Mouse (Mus musculus) erythroid progenitor cell, adult 5-6 weeks (primary cell): ENCODE results near the gene Atxn7l1. TPM values are rescaled to one million over a fixed set of nuclear protein-coding genes. Genes with fewer than 3 reads are reported as not detected.

Experiments used
- ATAC-seq: replicated peaks from 2 replicates; pipeline ENCODE4 v1.8.0; 2016; ENCODE audit warnings: moderate number of reproducible peaks, mild to moderate bottlenecking, moderate TSS enrichment, inconsistent platforms; ENCODE audit not compliant: poor library complexity, low FRiP score, severe bottlenecking
- total RNA-seq, 2 experiments: library from RNA; stranded (forward) in 1 of 2; stranded (reverse) in 1 of 2; fragments of 150-400 nt in 1 of 2; fragments of 186-747, 209-891 nt in 1 of 2; gene quantifications; 2 replicates each; pipeline versions ENCODE4 v1.2.3 to v1.2.4; 2015 to 2017; ENCODE audit warnings: low replicate concordance in 2 of 2

Gene Atxn7l1
- total RNA-seq, 2 experiments from 2014 or later: 76.5 to 127 TPM

DNA sequence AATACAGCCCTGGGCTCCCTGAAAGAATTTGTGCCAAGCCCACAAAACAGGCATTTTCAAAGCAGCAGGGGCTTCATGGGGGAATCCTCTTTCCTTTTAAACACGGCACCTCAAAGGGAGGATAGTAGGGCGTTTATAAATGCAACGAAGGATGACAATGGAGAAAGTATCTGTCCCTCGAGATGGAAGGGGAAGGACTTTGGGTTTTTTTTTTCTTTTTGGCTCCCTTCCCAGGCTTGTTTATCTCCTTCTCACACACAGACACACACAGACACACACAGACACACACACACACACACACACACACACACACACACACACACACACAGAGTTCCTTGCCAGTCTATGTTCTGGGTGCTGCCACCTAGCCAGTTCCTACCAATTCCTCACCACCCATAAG is 189.8 kb downstream of the Atxn7l1 start:
- no peak for ATAC-seq

- no peak for ATAC-seq
Measured at GRCm38 (mm10) chr12:33338170-33338569, 190.7 kb downstream of the Atxn7l1 start.

DNA sequence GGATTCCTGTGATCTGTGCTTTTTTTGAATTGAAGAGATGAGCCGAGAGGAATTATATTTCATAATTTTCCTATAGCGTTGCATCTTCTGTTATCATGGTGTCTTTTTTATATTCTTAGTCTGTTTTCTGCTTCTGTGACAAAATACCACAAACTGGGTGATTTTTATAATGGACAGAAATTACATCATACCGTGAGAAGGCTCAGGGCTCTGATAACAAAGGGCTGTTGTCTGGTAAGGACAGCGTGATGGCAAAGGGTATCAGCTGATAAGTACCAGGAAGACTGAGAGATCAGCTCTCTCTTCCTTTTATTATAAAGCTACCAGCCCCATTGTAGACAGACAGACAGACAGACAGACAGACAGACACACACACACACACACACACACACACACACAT is 192.3 kb downstream of the Atxn7l1 start:
- no peak for ATAC-seq

- ATAC-seq: no peak
Measured at GRCm38 (mm10) chr12:33340698-33341097, 193.2 kb downstream of the Atxn7l1 start.

DNA sequence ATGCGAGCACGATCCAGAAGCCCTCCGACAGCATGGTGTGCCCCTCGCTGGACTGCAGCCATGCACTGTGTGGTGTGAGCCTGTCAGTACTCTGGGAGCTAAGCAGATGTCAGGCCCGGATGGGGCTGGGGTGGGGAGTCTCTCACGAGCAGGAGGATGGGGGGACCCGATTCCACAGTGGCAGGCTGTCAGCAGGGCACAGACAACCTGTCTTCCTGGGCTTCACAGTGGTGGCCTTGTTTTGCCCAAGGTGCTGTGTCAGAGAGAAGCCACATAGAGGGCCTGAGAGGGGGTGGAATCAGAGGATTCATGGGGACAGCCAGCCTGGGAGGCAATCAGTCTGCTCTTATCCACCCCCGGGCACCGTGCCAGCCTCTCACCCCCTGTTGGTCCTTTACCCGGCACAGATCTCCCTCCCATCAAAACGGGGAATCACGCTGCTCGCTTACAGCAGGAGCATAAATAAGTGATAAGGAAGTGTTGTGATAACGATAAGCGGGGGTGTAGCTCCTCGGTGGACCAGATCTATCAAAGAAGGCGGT is 193.9 kb downstream of the Atxn7l1 start:
- no peak for ATAC-seq

GRCm38 (mm10) chr12:33344970-33345772 is 197.7 kb downstream of the Atxn7l1 start:
- ATAC-seq: no peak

DNA sequence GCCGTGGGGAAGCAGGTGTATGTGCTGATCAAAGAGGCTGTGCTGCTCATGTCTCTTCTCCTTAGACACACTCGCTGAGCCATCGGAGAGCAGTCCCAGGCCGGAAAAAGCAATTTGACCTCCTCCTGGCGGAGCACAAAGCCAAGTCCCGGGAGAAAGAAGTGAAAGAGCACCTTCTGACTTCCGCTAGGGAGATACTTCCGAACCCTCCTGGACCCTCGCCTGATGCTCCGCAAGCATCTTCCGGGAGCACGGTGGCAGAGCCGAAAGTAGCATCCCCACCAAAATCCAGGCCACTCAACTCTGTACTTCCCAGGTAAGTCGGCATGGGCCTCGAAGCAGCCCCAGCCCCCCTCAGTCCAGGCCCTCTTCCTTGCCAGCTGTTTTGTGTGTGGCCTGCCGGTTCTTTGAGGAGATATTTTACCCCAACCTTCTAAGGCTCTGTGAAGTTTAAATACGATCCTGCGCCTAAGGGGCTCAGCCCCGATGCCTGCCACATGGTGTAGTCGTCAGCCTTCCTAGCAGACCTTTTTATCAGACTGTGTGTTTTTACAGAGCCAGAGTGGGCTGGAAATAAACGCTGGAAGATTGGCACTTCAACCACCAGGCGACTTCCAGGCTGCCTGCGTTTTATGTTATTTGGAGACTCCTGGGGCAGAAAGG is 198.4 kb downstream of the Atxn7l1 start:
- no peak for ATAC-seq

GRCm38 (mm10) chr12:33352671-33353070 is 205.2 kb downstream of the Atxn7l1 start:
- ATAC-seq: no peak

DNA sequence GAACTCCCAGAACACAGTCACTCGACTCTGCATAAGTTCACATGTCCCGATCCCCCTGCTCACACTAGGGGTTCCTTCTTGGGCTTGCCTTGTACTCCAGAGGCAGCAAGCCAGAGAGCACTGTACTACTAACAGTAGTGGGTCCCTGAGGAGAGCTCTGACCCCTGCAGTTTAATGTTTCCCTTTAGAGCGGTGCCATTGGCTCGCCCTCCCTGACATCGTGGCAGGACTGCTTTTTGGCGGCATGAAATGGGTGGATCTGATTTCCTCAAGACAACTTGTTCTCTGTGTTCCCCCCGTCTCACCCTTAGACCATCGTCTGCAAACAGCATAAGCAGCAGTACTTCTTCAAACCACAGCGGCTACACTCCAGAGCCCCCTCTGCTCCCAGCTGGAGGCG is 210.9 kb downstream of the Atxn7l1 start:
- no peak for ATAC-seq

- ATAC-seq: no peak
Measured at GRCm38 (mm10) chr12:33359209-33359608, 211.7 kb downstream of the Atxn7l1 start.

GRCm38 (mm10) chr12:33359878-33360482 is 212.5 kb downstream of the Atxn7l1 start:
- no peak for ATAC-seq

DNA sequence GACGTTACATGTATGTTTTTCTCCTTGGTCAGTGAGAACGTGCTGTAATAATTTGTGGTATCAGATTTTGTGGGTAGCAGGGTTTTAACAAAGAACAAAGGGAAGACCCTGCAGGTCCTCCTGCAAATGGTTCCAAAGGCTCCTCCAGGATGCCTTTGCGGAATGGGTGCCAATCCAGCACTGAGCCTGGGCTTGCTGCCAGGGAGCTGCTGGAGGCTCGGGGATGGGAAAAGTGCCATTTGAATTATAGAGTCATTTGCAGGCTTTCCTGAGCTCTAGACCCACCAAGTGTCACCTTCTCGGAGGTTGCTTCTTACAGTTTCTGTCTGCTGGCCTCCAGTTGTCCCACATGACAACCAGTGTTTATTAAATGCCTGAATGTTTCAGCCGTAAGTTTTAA is 213.2 kb downstream of the Atxn7l1 start:
- no peak for ATAC-seq

GRCm38 (mm10) chr12:33364511-33364910 is 217.0 kb downstream of the Atxn7l1 start:
- no peak for ATAC-seq

DNA sequence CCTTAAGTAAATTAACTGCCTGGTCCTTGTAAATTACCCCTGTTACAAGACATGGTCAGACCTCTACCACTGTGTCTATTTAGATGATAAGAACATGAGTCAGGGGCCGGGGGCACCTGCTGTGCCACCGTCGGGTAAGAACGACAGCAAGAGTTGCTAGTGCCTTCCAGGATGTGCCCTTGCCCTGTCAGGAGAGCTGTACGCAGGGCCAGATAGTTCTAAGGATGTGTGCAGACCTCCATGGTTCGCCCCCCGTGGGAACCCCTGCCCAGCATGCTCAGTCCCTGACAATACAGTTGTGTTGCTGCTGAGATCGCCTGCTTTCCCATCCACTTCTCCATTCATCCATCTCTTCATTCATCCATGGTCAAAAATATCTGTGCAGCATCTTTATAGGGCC is 217.6 kb downstream of the Atxn7l1 start:
- ATAC-seq: no peak

DNA sequence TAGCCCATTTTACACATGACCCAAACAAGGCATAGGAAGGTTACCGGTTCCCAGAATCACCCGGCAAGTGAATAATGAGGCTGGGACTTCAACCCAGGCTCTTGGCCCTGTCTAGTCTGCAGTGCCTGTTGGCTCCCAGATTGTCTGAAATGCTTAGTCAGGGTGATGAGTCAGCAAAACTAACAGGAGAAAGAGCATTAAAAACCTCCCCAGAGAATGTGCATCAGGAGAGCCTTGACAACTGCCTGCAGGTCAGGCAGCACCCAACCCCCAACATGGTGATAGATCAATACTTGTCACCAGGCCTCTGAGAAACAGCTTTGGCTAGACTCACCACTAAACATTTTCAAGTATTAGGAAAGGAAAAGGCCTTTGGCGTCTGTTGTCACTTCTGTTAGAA is 222.1 kb downstream of the Atxn7l1 start:
- ATAC-seq: peak; percentile 68

- ATAC-seq: peak; percentile 86
Measured at GRCm38 (mm10) chr12:33379624-33380445, 232.3 kb downstream of the Atxn7l1 start.

GRCm38 (mm10) chr12:33388842-33389241 is 241.3 kb downstream of the Atxn7l1 start:
- ATAC-seq: peak; percentile 84

DNA sequence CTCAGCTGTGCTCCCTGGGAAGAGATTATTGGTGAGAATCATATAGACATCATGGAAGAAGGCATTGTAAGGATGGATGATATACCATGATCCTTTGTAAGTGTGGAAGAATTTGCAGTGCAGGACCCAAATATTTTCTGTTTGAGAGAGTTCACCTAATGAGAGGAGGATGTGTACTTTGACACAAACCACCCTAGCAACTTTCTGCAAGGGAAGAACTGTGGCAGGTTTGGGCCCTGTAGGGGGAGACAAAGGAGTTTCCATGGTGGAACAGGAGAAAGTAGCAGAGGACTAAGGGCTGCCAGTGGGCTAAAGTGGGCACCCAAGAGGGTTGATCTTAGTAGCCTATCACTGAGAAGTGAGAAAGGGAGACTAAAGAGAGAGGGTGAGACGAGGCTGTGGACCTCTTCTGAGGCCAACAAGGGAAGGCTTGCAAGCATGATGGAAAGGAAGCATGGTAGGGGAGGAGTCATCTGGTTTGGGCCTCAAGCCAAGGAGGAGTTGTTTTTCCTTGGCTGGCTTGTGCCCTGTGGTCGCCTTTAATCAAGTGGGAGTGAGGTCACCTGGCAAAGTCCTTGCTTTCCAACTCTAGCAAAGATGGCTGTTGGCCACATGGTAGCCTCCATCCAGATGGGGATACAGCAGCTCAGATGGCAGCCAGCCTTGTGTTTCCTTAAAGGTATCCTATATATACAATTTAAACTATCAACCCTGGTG is 243.5 kb downstream of the Atxn7l1 start:
- ATAC-seq: no peak
